Mouse (Mus musculus): Measurements from ENCODE around the gene Acss3.

The Acss3 gene

GRCm38 (mm10) chr10:107123529-107124335 lies at the start of gene Acss3:
TSS of gene Acss3 (minus strand) at chr10:107123668.
- peak; percentile 6 for DNase-seq

DNA sequence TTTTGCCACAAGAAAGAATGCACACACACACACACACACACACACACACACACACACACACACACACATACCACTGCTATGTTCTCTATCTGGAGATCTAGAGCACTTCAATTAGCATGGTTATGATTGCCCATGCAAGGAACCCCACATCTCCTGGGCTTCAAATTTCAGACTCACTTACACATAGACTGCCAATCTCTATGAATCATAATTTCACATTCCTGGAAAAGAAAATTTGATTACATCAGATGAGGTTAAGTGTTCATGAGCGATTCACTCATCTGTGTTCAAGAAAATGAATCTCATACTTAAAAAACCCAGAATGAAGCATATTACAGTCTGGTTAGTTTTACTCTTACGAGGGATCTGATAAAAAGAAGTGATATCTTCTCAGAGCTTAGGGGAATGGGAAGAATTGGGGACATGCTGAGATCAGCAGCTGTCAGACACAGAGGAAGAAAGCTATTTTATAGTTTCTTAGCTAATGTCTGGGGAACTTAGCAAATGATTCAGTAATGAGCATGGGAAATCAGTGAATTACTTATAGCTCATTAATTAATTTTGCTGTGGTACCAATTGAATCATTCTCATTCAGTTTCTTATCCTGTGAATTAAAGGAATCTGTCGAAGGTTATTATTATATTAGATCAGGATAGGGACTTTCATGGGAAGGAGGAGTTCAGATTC lies 48.7 kb upstream of the Acss3 start:
- no peak for DNase-seq

DNA sequence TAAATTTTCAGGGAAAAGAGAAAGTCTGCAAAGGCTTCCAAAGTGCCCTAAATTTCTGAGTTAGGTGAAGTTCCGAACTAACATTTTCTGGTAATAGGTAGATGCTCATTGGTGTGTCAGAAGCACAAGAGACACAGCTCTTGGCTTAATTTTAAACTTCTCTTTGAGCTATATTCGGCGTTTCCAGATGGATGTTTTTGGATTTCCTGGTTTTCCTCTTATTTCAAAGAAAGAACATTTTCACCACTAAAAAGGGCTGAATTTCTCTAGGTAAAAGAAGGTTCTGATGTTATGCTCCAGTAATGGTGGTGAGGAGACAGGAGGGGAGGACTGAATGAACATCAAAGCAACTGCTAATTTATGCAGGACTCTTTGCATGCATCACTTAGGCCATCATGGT lies 43.0 kb upstream of the Acss3 start:
- DNase-seq, result no peak

DNA sequence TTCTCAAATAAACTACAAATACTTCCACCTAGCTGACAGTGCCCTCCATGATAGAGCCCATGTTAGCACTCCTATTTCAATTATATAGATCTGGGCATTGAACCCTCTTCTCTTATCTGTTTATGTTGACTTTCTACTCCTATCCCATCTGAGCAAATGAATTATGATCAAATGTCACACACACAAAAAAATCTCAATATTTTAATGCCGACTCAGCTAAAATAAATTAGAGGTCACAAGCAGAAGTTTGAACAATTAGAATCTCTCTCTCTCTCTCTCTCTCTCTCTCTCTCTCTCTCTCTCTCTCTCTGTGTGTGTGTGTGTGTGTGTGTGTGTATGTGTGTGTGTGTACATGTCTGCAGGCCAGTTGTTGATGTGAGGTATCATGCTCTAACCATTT lies 25.3 kb upstream of the Acss3 start:
- no peak for DNase-seq

DNA sequence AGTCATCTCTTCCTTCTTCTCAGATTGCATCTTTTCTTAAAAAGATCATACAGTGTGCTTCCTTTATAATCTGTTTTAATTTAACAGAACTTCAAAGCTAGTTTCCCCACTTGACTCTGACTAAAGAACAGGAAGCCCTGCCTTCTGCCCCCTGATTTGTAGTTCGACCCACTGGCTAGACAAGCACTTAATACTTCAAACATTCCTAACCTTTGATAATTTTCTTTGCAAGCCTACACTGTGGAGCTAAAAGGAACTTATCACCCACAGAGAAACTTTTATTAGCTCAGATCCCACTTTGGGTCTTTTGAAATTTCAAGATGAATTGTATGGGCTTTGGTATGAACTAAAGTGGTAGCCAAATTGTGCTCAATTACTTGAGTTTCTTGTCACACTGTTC lies 20.5 kb upstream of the Acss3 start:
- no peak for DNase-seq

GRCm38 (mm10) chr10:107142910-107143309 lies 19.4 kb upstream of the Acss3 start:
- no peak for DNase-seq

DNA sequence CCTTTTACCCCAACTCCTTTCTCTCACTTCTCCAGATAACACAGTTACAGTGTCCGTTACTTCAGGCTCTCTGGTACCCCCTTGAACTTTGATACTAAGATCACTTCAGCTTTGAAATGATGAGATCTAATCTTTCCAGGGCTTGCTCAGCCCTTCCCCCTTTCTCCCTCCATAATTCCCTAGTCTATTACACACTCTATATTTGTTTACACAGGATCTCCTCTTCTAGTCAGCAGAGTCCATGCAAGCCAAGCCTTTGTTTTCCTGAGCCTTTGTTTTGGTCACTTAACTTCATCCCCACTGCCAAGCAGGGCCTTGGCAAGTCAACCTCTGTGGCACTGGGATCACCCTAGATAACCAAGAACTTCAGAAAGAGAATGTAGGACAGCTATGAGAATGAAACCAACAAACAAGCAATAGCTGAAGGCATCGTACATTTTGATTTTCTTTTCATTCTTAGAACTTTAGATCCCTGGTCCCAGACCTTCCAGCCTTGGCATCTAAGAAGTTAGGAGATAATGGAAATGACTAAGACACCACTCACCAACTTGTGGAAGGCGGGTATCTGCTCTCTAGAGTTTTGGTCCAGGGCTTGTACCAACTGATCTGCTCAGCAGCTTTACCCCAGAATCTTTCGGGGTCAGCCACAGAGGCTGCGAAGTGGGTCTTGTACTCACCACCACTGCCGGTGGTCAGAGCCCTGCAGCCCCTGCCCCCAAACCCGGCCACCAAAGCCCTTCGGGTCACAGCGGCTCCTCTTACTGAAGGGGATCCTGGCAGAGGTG lies 532 bp downstream of the Acss3 start:
- no peak for DNase-seq

- no peak for DNase-seq
These were observed 2.2 kb downstream of the Acss3 start for GRCm38 (mm10) chr10:107121301-107121700.

GRCm38 (mm10) chr10:107119135-107119534 lies 4.3 kb downstream of the Acss3 start:
- DNase-seq, result no peak

DNA sequence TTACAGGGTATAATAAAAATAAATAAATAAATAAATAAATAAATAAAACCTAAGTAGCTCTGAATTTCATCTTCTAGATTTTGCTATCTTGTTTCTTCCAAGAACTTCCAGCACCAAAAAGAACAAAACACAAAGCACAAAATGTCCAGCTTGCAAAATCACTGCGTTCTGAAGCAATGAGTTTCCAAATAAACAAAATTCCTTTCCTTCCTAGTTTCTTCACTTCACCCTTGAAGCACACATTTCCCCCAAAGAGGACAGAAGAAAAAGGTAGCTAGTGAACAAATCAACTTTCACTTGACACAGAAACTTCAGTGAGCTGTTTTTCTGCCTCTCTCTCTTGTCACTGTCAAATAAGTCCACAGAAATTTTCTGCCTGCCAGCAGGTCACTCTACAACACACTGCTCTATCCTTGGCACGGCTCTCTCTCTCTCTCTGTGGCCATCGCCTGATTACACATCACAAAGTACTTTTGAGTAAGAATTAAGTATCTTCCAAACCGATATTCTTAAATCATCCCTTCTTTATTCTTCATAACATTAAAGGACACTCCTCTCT lies 6.7 kb downstream of the Acss3 start:
- DNase-seq, result no peak

DNA sequence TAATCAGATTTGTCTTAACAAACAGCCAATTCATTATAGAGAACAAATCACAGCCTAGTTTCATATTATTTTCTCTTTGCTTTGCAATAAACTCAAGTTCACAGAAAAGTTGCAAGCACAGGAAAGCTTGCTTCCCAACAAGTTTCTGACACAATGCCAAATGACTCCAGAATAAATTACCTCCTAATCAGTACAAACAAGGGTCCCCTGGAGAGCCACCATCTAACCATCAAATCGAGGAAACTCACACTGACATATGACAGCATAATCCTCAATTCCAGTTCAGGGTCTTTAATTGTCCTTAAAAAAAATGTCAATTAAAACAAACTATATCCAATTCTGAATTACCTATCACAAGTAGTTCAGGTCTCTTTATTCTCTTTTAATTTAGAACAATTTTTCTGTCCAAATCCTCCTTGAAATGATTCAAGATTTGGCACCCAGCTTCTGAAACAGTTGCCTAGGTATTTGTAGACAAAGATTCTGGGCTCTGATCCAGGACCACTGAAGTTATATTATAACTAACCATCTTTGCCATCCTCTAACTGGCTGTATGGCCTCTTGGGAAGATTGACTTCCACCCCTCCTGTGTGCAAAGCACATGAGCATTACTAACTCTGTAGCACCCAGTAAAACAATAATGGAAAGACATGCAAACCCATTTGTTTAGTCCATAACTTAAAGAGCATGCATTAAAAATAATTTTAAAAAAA lies 7.4 kb downstream of the Acss3 start:
- no peak for DNase-seq

- no peak for DNase-seq
These were observed 8.3 kb downstream of the Acss3 start for GRCm38 (mm10) chr10:107115121-107115520.

DNA sequence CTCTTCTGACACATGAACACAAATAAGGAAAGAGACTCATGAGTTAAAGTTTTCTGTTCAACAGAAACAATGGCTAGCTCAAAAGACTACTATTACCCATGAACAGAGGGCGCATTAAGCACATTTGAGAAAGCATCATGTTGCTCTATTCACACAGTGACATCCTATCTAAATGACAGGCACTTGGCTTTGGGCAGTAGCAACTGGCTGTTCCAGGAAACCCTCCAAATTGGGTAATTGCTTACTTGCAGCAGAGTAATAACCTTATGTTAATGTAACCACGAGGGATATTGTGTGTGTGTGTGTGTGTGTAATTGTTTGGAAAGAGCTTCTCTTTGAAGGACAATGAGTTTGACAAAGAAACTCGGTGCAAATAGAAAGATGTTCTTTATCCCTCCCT lies 29.0 kb downstream of the Acss3 start:
- peak; percentile 2 for DNase-seq

DNA sequence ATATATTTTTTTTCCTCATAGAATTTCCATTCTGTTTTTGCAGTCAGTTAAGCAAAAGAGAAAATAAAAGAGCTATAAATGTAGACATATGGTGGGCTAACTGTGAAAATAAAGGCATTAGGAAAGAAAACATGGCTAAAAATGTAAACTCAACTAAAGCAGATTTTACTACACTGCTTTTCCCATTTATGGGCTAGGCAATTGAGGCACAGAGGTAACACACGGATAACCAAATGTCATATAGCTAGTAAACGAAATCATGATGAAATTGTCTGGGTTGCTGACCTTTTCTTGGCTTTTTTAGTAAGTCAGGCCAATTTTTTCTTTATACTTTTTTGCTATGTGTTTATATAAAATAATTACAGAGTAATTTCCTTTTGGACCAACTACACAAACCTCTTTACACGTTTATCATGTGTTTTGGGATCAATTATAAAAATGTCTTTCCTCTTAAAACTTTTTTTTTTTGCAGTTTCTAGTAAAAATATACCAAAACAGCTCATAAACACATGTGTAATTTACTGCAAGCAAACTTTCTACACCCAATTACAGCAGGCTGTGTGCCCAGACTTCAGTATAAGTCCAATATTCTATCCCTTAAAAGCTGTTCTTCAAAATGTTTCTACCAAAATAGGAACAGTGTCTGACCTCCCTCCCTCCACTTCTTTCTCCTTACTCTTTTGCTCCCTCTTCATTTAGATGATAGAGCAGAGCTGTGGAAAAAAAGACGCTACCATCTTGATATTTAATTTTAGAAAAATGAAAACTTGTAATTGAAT lies 69.4 kb downstream of the Acss3 start:
- DNase-seq, result no peak

DNA sequence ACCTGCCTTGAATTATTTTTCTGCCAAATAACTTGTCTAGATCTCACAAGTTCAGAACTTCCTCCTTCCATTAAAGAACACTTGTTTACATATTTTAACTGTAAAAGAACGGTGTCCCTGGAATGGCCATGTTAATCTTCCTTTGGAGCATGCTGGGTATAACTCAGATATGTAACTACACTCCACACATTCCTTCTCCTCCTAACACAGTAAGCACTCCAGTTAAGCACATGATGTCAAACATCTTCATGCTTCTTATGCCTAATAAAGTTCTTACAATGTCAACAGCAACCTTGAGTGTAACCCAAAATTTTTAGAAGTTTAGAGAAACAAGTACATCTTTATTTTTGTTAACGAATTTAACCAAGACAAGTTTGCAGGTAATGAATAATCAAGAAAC lies 73.0 kb downstream of the Acss3 start:
- DNase-seq, result no peak

DNA sequence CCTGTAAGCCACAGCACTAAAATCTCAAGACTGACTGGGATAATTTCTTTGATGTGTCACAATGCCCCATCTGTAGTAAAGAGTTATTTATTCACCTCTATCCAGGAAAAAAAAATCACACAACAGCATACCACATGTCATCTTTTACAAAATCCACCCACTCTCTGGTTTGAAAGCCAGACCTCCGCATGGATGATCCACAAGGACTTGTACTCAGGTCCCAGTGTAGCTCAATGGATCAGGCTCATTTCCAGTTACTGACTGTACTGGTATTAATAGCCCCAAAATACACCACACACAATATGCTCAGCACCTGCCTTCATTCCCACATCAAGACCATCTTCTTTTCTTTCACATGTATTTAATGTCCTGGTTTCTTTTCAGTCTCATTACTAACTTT lies 80.8 kb downstream of the Acss3 start:
- no peak for DNase-seq

DNA sequence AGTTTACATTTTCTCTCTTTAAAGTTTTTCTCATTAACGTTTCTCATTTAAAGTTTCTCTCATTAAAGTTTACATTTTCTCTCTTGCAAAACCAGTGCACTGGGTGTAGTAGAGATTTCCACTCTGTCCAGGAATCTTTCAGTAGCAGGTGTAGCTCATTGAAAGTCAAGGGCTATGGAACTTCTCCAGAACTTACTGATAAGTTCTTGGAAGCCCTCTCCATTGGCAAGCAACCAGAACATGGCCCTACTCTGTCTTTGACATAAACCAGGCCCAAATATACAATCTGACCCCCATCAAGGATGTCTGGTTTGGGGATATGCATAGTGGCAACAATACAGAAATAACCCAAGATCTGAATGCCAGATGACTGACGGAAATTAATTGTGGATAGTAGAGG lies 82.6 kb downstream of the Acss3 start:
- no peak for DNase-seq

DNA sequence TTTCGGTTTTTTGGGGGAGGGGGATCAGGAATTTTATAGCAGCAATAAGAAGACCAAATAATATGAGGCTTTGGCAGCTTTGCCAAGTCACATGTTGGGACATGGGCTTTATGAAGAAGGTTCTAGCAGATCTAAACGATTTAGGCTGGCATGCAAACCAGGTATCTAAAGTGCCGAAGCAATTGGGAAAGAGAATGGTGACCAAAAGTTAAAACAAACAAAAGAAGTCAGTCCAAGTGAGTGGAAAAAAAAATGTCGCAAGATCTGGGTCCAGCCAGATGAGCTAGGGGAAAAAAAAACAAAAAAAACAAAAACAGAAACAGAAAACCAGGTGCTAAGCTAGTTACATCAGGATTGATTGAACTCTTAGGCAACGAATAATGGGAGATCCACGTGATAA lies 83.1 kb downstream of the Acss3 start:
- no peak for DNase-seq

DNA sequence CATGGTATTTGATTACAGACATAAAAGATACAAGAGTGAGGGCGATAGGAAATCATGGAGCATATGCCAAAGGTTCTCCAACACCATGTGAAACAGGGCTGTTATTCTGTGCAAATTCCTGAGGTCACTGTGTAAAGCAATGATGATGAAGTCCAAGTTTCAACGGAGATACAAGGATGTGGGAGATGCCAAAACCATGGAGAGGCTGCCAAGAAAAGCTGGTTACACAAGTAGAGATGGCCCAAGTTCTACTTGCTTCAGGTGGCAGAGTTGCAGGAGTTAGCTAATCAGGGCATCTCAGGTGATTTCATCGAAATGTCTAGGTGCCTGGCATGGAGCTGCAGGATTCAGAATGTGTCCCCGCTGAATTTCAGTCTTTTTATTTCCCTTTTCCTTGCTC lies 84.3 kb downstream of the Acss3 start:
- DNase-seq, result no peak

GRCm38 (mm10) chr10:107024254-107024653 lies 99.2 kb downstream of the Acss3 start:
- no peak for DNase-seq

DNA sequence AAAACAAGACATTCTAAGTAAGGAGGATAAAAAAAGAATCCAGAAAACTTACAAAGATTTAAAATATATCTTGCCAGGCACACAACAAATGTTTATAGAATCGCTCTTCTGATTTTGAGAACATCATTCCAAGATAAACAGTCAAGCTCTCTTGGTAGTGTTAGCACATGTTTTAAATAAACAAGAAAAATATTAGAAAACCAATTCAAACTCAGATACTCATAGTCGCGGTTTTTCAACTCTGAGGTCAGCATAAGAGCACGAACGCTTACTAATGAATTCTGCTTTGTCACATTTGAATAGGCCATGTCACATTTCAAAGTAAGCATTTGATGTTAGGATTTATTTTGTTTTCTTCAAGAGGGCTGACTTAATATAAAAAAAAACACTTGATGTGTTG lies 102.3 kb downstream of the Acss3 start:
- no peak for DNase-seq

GRCm38 (mm10) chr10:107011142-107011541 lies 112.3 kb downstream of the Acss3 start:
- no peak for DNase-seq
